In genomic region chr2:73584645-73585346, GRCm38 (mm10) we compare ENCODE assay signal across 8 mouse cellular contexts. TPM values are rescaled to one million over a fixed set of nuclear protein-coding genes. Genes with fewer than 3 reads are reported as not detected.
A peak's percentile ranks its signal among the peaks of the same experiment; 100 is the strongest.
DNase-seq lines count a peak whose midpoint lies in the region; ATAC-seq lines count a peak whose summit lies in the region.

No protein-coding gene starts in this region.

- H3K36me3 ChIP-seq in embryonic facial prominence, embryonic 14.5 days (ENCODE audit: control insufficient read depth, insufficient read depth, low read length): no peaks in the 10 kb centered on the region
- H3K36me3 ChIP-seq in heart, embryonic 13.5 days: no peaks in the 10 kb centered on the region
- H3K36me3 ChIP-seq in kidney, embryonic 16.5 days (ENCODE audit: insufficient read depth, low read length): no peaks in the 10 kb centered on the region
- H3K36me3 ChIP-seq in neural tube, embryonic 14.5 days (ENCODE audit: control insufficient read depth, insufficient read depth, low read length): no peaks in the 10 kb centered on the region

- peaks cover 11% of the 10 kb centered on the region for H3K4me1 ChIP-seq in embryonic facial prominence, embryonic 14.5 days (ENCODE audit: control insufficient read depth, insufficient read depth, low read length)
- H3K4me1 ChIP-seq in heart, embryonic 13.5 days: peaks cover 42% of the 10 kb centered on the region
- peaks cover 12% of the 10 kb centered on the region; the same call in 1 of the 2 replicates for H3K4me1 ChIP-seq in kidney, embryonic 16.5 days (ENCODE audit: insufficient read depth, low read length)
- peaks cover 10% of the 10 kb centered on the region; the same call in 1 of the 2 replicates for H3K4me1 ChIP-seq in neural tube, embryonic 14.5 days (ENCODE audit: control insufficient read depth, insufficient read depth, low read length)

- ATAC-seq in embryonic facial prominence, embryonic 14.5 days (ENCODE audit: low read depth): peak; percentile 77
- ATAC-seq in heart, embryonic 13.5 days (ENCODE audit: extremely low read depth, insufficient number of reproducible peaks, low FRiP score, low TSS enrichment): no peak; the same call in 1 of the 2 replicates
- ATAC-seq in kidney, embryonic 16.5 days (ENCODE audit: low FRiP score, low TSS enrichment): peak; percentile 75
- peak; percentile 90 for ATAC-seq in neural tube, embryonic 14.5 days (ENCODE audit: low read depth)

- DNase-seq in CD4-positive helper T cell, adult 2 months (ENCODE audit: low read depth, low spot score): peak; percentile 82
- peak; percentile 85 to 87 for DNase-seq in adrenal gland, postnatal 36 days
- DNase-seq in embryonic facial prominence, embryonic 14.5 days (ENCODE audit: low spot score): peak; percentile 93
- peak; percentile 72 to 81 for DNase-seq in lung, adult 18-20 months
- DNase-seq in thymus, postnatal 25 days: peak; percentile 35

- peak overlapping the region; percentile 43 for H3K4me3 ChIP-seq in embryonic facial prominence, embryonic 14.5 days (ENCODE audit: low read depth, low read length)
- H3K4me3 ChIP-seq in heart, embryonic 13.5 days: peak overlapping the region; percentile 56
- peak overlapping the region; percentile 49 for H3K4me3 ChIP-seq in kidney, embryonic 16.5 days (ENCODE audit: low read length)
- H3K4me3 ChIP-seq in neural tube, embryonic 14.5 days (ENCODE audit: low read depth, low read length): peak overlapping the region; percentile 30

- H3K9ac ChIP-seq in embryonic facial prominence, embryonic 14.5 days (ENCODE audit: low read depth, low read length): peak overlapping the region; percentile 61
- H3K9ac ChIP-seq in heart, embryonic 13.5 days: peak overlapping the region; percentile 78
- H3K9ac ChIP-seq in kidney, embryonic 16.5 days (replicated peaks; ENCODE audit: low read length): peak overlapping the region; percentile 62
- H3K9ac ChIP-seq in neural tube, embryonic 14.5 days (replicated peaks; ENCODE audit: low read depth, low read length): no peak overlapping the region; the same call in 1 of the 2 replicates

- H3K9me3 ChIP-seq in embryonic facial prominence, embryonic 14.5 days (ENCODE audit: control insufficient read depth, low read length): no peaks in the 10 kb centered on the region
- no peaks in the 10 kb centered on the region for H3K9me3 ChIP-seq in heart, embryonic 13.5 days
- H3K9me3 ChIP-seq in kidney, embryonic 16.5 days (ENCODE audit: low read length): no peaks in the 10 kb centered on the region
- no peaks in the 10 kb centered on the region for H3K9me3 ChIP-seq in neural tube, embryonic 14.5 days (ENCODE audit: control insufficient read depth, low read length)

- WGBS in embryonic facial prominence, embryonic 14.5 days: 3% methylated on average over 13 of the region's 18 CpGs
- WGBS in heart, embryonic 13.5 days: 3% methylated on average over 15 of the region's 18 CpGs
- WGBS in kidney, embryonic 16.5 days: 2% methylated on average over 16 of the region's 18 CpGs
- WGBS in neural tube, embryonic 14.5 days: 5% methylated on average over 17 of the region's 18 CpGs

- H3K4me2 ChIP-seq in embryonic facial prominence, embryonic 14.5 days (ENCODE audit: low read depth, low read length): peak overlapping the region; percentile 61
- peak overlapping the region; percentile 80 for H3K4me2 ChIP-seq in heart, embryonic 13.5 days
- H3K4me2 ChIP-seq in kidney, embryonic 16.5 days (replicated peaks; ENCODE audit: low read depth, low read length): peak overlapping the region; percentile 83
- H3K4me2 ChIP-seq in neural tube, embryonic 14.5 days (ENCODE audit: low read depth, low read length): peak overlapping the region; percentile 60

- H3K27me3 ChIP-seq in embryonic facial prominence, embryonic 14.5 days (replicated peaks; ENCODE audit: control insufficient read depth, insufficient read depth, low read length): no peaks in the 10 kb centered on the region
- H3K27me3 ChIP-seq in heart, embryonic 13.5 days (replicated peaks): peaks cover 5% of the 10 kb centered on the region; the same call in 1 of the 2 replicates
- H3K27me3 ChIP-seq in kidney, embryonic 16.5 days (ENCODE audit: insufficient read depth, low read length): no peaks in the 10 kb centered on the region; the same call in 1 of the 2 replicates
- no peaks in the 10 kb centered on the region for H3K27me3 ChIP-seq in neural tube, embryonic 14.5 days (ENCODE audit: control insufficient read depth, insufficient read depth, low read length)

- H3K27ac ChIP-seq in embryonic facial prominence, embryonic 14.5 days (replicated peaks; ENCODE audit: low read depth, low read length): no peak overlapping the region
- 0 out of 2 replicates have a peak overlapping the region, but pooled peaks have one; percentile 37 for H3K27ac ChIP-seq in heart, embryonic 13.5 days (replicated peaks)
- peak overlapping the region; percentile 45 for H3K27ac ChIP-seq in kidney, embryonic 16.5 days (ENCODE audit: low read length)
- no peak overlapping the region for H3K27ac ChIP-seq in neural tube, embryonic 14.5 days (ENCODE audit: low read depth, low read length)

RNA-seq across cellular contexts. Expression of gene Chrna1, which starts 4.7 kb away (rescaled TPM):
- total RNA-seq in adrenal gland, postnatal 36 days (2021): not detected
- polyA plus RNA-seq in embryonic facial prominence, embryonic 14.5 days (2014; fragmentation: Nextera tagmentation; extraction: Ambion mirVana): 25.9 and 26.2 TPM in 2 replicates
- polyA plus RNA-seq in heart, embryonic 13.5 days (2015; fragmentation: Nextera tagmentation; extraction: Ambion mirVana): 0.15 and 0.37 TPM in 2 replicates
- polyA plus RNA-seq in kidney, embryonic 16.5 days (2015; fragmentation: Nextera tagmentation; extraction: Ambion mirVana): 0.36 and 0.72 TPM in 2 replicates
- 0.19 and 0.27 TPM in 2 replicates for polyA plus RNA-seq in neural tube, embryonic 14.5 days (2014; fragmentation: Nextera tagmentation; extraction: Ambion mirVana)

RNA-seq across cellular contexts. Expression of gene Wipf1, which starts 55.3 kb away (rescaled TPM):
- 10 to 100 TPM; 13.3 to 19.6 TPM for total RNA-seq in adrenal gland, postnatal 36 days (2021)
- polyA plus RNA-seq in embryonic facial prominence, embryonic 14.5 days (2014; fragmentation: Nextera tagmentation; extraction: Ambion mirVana): 21.5 and 23.5 TPM in 2 replicates
- polyA plus RNA-seq in heart, embryonic 13.5 days (2015; fragmentation: Nextera tagmentation; extraction: Ambion mirVana): 4.0 and 5.0 TPM in 2 replicates
- 8.6 and 10.4 TPM in 2 replicates for polyA plus RNA-seq in kidney, embryonic 16.5 days (2015; fragmentation: Nextera tagmentation; extraction: Ambion mirVana)
- 1.9 and 3.7 TPM in 2 replicates for polyA plus RNA-seq in neural tube, embryonic 14.5 days (2014; fragmentation: Nextera tagmentation; extraction: Ambion mirVana)

Comparison
In these comparisons a context has a peak if more than half of its experiments do, and no peak if none do; other contexts are left out.
1. DNase-seq: peak in every context shown above with its lines; median percentile 93 in embryonic facial prominence, embryonic 14.5 days; 86 in adrenal gland, postnatal 36 days; 82 in CD4-positive helper T cell, adult 2 months; 76 in lung, adult 18-20 months; 35 in thymus, postnatal 25 days.
2. H3K27ac ChIP-seq: peak in heart, embryonic 13.5 days (single experiment) and kidney, embryonic 16.5 days (single experiment); none in embryonic facial prominence, embryonic 14.5 days (single experiment) and neural tube, embryonic 14.5 days (single experiment).
3. RNA of gene Chrna1, which starts 4.7 kb away (polyA plus RNA-seq): 25.9 to 26.2 TPM in embryonic facial prominence, embryonic 14.5 days; 0.36 to 0.72 TPM in kidney, embryonic 16.5 days, 0.19 to 0.27 TPM in neural tube, embryonic 14.5 days and 0.15 to 0.37 TPM in heart, embryonic 13.5 days; every median in the first group is over 10 times any median in the second.
4. Peak in every context shown above with its lines, with median percentiles within 50 percentile points of each other: H3K4me2 ChIP-seq and H3K4me3 ChIP-seq.